Mouse (Mus musculus) liver, embryonic 16.5 days (tissue): ENCODE measurements around the gene Slc25a51. TPM values are rescaled to one million over a fixed set of nuclear protein-coding genes. Genes with fewer than 3 reads are reported as not detected.

ENCODE experiments used
- ATAC-seq: fragments of 200-750 bp; cut with Nextera tagmentation; 2 replicates; pipeline ENCODE4 v1.8.0; 2017; ENCODE audit warnings: low read depth, mild to moderate bottlenecking, moderate number of reproducible peaks, moderate library complexity
- H3K27ac ChIP-seq: fragments of 300-500 bp; sonication (generic); 2 replicates; pipeline ENCODE4 v1.5.1; 2014; ENCODE audit warnings: mild to moderate bottlenecking, low read length
- H3K27me3 ChIP-seq: fragments of 300-500 bp; sonication (generic); 2 replicates; pipeline ENCODE4 v1.6.1; 2014; ENCODE audit warnings: low read depth, low read length, mixed read lengths; ENCODE audit not compliant: control insufficient read depth, insufficient read depth
- H3K36me3 ChIP-seq: fragments of 300-500 bp; sonication (generic); 2 replicates; pipeline ENCODE4 v1.6.1; 2014; ENCODE audit warnings: mild to moderate bottlenecking; ENCODE audit not compliant: control insufficient read depth, insufficient read depth
- H3K4me1 ChIP-seq: fragments of 300-500 bp; sonication (generic); 2 replicates; pipeline ENCODE4 v1.6.1; 2014; ENCODE audit warnings: low read depth, low read length, mixed read lengths; ENCODE audit not compliant: control insufficient read depth
- H3K4me2 ChIP-seq: fragments of 300-500 bp; sonication (generic); 2 replicates; pipeline ENCODE4 v1.6.1; 2014; ENCODE audit warnings: low read depth, low read length, mixed read lengths
- H3K4me3 ChIP-seq: fragments of 300-500 bp; sonication (generic); 2 replicates; pipeline ENCODE4 v1.5.1; 2014; ENCODE audit warnings: low read depth, mild to moderate bottlenecking, low read length
- H3K9ac ChIP-seq: fragments of 300-500 bp; sonication (generic); 2 replicates; pipeline ENCODE4 v1.6.1; 2014; ENCODE audit warnings: low read depth, low read length
- H3K9me3 ChIP-seq: fragments of 300-500 bp; sonication (generic); replicated peaks from 2 replicates; pipeline ENCODE4 v1.6.1; 2016; ENCODE audit warnings: low read length; ENCODE audit not compliant: control insufficient read depth
- WGBS: fragments of 180-500 bp; shearing (Covaris S2); extraction: QIAGEN DNeasy Blood & Tissue Kit; methylation state at CpG from one replicate; pipeline ENCODE4 v1.1.7; 2014; ENCODE audit not compliant: insufficient replicate concordance; 5-methylcytosine and 5-hydroxymethylcytosine counted together
- polyA plus RNA-seq: library from polyadenylated mRNA; unstranded; fragments of >200 nt; fragmentation: Nextera tagmentation; extraction: Ambion mirVana; gene quantifications from 2 replicates; pipeline ENCODE4 v1.2.1, GENCODE M21; 2015

Slc25a51 gene
- polyA plus RNA-seq, 1 experiment from 2014 or later, result 79.3 TPM

- no peak overlapping the region for H3K9ac ChIP-seq
- H3K4me1 ChIP-seq, result no peaks in the 10 kb centered on the region
- no peaks in the 10 kb centered on the region for H3K9me3 ChIP-seq
- H3K36me3 ChIP-seq, result no peaks in the 10 kb centered on the region
- WGBS, result 69% methylated on average over 4 of the region's 4 CpGs
- no peaks in the 10 kb centered on the region for H3K27me3 ChIP-seq
- no peak for ATAC-seq
- H3K27ac ChIP-seq, result no peak overlapping the region
- H3K4me2 ChIP-seq, result no peak overlapping the region
- H3K4me3 ChIP-seq, result no peak overlapping the region
Observed at GRCm38 (mm10) chr4:45434681-45435080, 26.1 kb upstream of the Slc25a51 start.

GRCm38 (mm10) chr4:45434071-45434470, 25.5 kb upstream of the Slc25a51 start:
- Histone ChIP-seq H3K4me2 (no peak overlapping the region), H3K4me3 (no peak overlapping the region), H3K9ac (no peak overlapping the region), H3K36me3 (no peaks in the 10 kb centered on the region), H3K27ac (no peak overlapping the region), H3K27me3 (no peaks in the 10 kb centered on the region), H3K9me3 (no peaks in the 10 kb centered on the region), H3K4me1 (no peaks in the 10 kb centered on the region)
- 82% methylated on average over 12 of the region's 12 CpGs for WGBS
- ATAC-seq, result no peak

DNA sequence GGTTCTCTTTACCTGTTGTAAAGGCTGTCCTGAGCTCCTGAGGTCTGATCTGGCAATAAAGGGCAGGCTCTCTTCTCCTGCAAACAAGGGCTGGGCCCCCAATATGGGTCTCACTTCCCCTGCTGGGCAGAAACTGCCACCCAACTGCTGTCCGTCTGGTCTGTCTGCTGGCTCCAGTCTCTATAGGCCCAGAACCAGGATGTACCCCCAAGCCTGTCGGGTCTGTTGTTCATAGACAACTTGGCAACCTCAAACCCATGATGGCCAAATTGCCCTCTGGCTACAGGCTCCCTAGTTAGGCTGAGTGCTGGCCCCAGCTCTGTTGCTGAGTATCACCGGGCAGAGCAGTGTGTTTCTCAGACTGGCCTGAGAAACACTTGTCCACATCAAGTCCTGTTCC, 23.2 kb upstream of the Slc25a51 start:
- Histone ChIP-seq H3K27ac (no peak overlapping the region), H3K4me2 (no peak overlapping the region), H3K4me1 (no peaks in the 10 kb centered on the region), H3K27me3 (no peaks in the 10 kb centered on the region), H3K4me3 (no peak overlapping the region), H3K9ac (no peak overlapping the region), H3K36me3 (no peaks in the 10 kb centered on the region), H3K9me3 (no peaks in the 10 kb centered on the region)
- WGBS, result 59% methylated on average over 3 of the region's 3 CpGs
- no peak for ATAC-seq

DNA sequence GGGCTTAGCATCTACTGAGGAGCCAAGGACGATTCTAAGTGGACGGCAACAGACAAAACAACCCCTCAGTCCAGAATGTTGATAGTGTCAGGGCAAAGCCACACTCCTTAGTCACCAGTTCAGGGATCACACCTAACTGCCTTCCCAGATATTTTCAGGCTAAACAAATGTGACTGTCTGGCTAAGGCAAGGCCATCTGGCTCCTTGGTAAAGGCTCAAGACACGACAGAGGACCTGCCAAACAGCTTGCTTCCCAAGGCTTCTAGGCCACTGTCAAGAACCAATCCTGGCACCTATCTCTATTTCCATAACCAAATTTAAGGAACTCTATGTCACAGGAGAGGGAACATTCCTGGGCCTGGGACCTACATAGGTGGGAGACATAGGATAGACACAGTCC, 22.8 kb upstream of the Slc25a51 start:
- no peak overlapping the region for H3K4me3 ChIP-seq
- no peaks in the 10 kb centered on the region for H3K27me3 ChIP-seq
- 77% methylated on average over 3 of the region's 3 CpGs for WGBS
- H3K36me3 ChIP-seq, result no peaks in the 10 kb centered on the region
- no peak overlapping the region for H3K4me2 ChIP-seq
- H3K9me3 ChIP-seq, result no peaks in the 10 kb centered on the region
- no peak for ATAC-seq
- H3K9ac ChIP-seq, result no peak overlapping the region
- no peak overlapping the region for H3K27ac ChIP-seq
- H3K4me1 ChIP-seq, result no peaks in the 10 kb centered on the region

DNA sequence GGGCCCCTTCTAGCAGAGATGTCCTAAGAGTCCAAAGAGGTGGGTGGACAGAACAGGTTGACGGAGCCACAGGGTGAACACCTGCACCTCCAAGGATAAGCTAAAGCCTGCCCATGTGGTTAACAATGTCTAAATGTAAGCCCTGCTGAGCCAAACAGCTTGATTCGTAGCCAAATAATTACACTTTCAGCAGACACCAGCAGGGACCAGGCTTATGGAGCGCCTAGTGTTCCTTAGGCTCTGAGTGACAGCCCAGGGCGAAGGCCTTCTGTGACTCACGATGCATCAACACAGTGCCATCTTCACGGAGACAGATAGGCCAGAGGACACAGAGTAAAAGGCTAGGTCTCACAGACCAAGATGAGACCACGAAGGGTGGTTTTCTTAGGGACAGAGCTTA, 20.9 kb upstream of the Slc25a51 start:
- H3K4me3 ChIP-seq, result no peak overlapping the region
- 75% methylated on average over 7 of the region's 7 CpGs for WGBS
- H3K27ac ChIP-seq, result no peak overlapping the region
- H3K4me1 ChIP-seq, result no peaks in the 10 kb centered on the region
- no peak for ATAC-seq
- H3K27me3 ChIP-seq, result no peaks in the 10 kb centered on the region
- no peaks in the 10 kb centered on the region for H3K36me3 ChIP-seq
- no peak overlapping the region for H3K4me2 ChIP-seq
- H3K9ac ChIP-seq, result no peak overlapping the region
- no peaks in the 10 kb centered on the region for H3K9me3 ChIP-seq

GRCm38 (mm10) chr4:45426724-45427457, 18.3 kb upstream of the Slc25a51 start:
- 73% methylated on average over 13 of the region's 13 CpGs for WGBS
- no peak overlapping the region for H3K4me3 ChIP-seq
- ATAC-seq, result no peak
- H3K4me2 ChIP-seq, result no peak overlapping the region
- H3K9me3 ChIP-seq, result no peaks in the 10 kb centered on the region
- H3K4me1 ChIP-seq, result peaks cover 5% of the 10 kb centered on the region; the same call in 1 of the 2 replicates
- no peak overlapping the region for H3K9ac ChIP-seq
- H3K27ac ChIP-seq, result no peak overlapping the region
- H3K36me3 ChIP-seq, result peaks cover 3% of the 10 kb centered on the region; the same call in 1 of the 2 replicates
- H3K27me3 ChIP-seq, result no peaks in the 10 kb centered on the region

- Histone ChIP-seq H3K9me3 (no peaks in the 10 kb centered on the region), H3K27ac (no peak overlapping the region)
- no peak for ATAC-seq
Observed at GRCm38 (mm10) chr4:45423406-45423805, 14.8 kb upstream of the Slc25a51 start.

GRCm38 (mm10) chr4:45422640-45423039, 14.1 kb upstream of the Slc25a51 start:
- H3K9ac ChIP-seq, result no peak overlapping the region
- H3K36me3 ChIP-seq, result peaks cover 3% of the 10 kb centered on the region; the same call in 1 of the 2 replicates
- H3K27ac ChIP-seq, result no peak overlapping the region
- no peaks in the 10 kb centered on the region for H3K9me3 ChIP-seq
- whole genome bisulfite sequencing, result 69% methylated on average over 10 of the region's 10 CpGs
- no peak for ATAC-seq
- H3K27me3 ChIP-seq, result no peaks in the 10 kb centered on the region
- H3K4me1 ChIP-seq, result peaks cover 7% of the 10 kb centered on the region; the same call in 1 of the 2 replicates
- H3K4me3 ChIP-seq, result no peak overlapping the region
- no peak overlapping the region for H3K4me2 ChIP-seq

More at GRCm38 (mm10) chr4:45423406-45423805, 14.8 kb upstream of the Slc25a51 start:
- peaks cover 3% of the 10 kb centered on the region; the same call in 1 of the 2 replicates for H3K36me3 ChIP-seq
- WGBS, result 43% methylated on average over 8 of the region's 8 CpGs
- no peak overlapping the region for H3K9ac ChIP-seq
- H3K27me3 ChIP-seq, result no peaks in the 10 kb centered on the region
- no peak overlapping the region for H3K4me3 ChIP-seq
- peaks cover 7% of the 10 kb centered on the region; the same call in 1 of the 2 replicates for H3K4me1 ChIP-seq
- no peak overlapping the region for H3K4me2 ChIP-seq

DNA sequence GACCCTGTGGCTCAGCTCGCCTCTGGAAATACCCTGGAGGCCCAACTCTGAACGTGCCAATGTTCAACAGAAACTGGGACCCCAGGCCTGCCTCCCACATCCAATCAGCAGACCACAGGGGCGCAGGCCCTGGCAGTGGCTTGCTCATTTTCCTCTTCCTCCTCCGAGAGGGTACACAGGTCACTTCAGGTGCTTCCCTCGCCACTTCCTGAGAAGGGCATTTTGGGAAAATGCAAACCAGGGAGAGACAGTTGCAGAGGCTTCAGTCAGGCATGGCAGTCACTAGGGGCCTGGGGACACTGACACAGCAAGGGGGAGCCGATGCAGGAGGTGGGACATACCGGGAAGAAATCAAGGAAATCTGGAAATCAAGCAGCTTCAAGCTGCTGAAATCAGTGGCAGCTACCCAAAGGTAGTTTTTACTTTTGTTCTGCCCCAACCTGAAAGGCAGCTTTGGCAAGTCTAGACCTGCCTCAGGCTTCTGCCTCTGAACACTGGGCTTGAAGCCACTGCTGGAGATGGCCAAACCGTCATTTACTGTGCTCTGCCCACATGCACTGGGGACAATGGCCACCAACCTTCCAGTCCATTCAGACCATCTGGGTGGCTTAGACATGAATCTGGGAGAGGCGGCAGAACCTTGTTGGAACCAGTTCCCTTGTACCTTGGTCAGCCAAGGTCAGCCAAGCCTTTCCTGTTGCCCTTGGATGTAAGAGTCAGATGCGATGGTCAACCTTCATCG, 13.1 kb upstream of the Slc25a51 start:
- Histone ChIP-seq H3K4me1 (peaks cover 7% of the 10 kb centered on the region; the same call in 1 of the 2 replicates), H3K9me3 (no peaks in the 10 kb centered on the region), H3K36me3 (peaks cover 3% of the 10 kb centered on the region; the same call in 1 of the 2 replicates), H3K27me3 (no peaks in the 10 kb centered on the region), H3K4me2 (no peak overlapping the region), H3K27ac (no peak overlapping the region), H3K9ac (no peak overlapping the region), H3K4me3 (no peak overlapping the region)
- 70% methylated on average over 11 of the region's 11 CpGs for WGBS
- ATAC-seq, result no peak
